Mouse (Mus musculus): ENCODE measurements at regions not wholly inside any gene's neighbourhood (a gene's known extent, or its start where the extent isn't known, plus 50 kb on each side); places are given as distances from the start of the nearest gene placed in this dataset.

- peaks cover 28% of the 10 kb centered on the region for H3K27me3 ChIP-seq (ENCODE audit: low read depth, poor library complexity, severe bottlenecking)
- 33% methylated on average over 6 of the region's 6 CpGs for WGBS
Measured at GRCm38 (mm10) chrX:143024325-143024971, 57.9 kb upstream of the Ammecr1 start.

GRCm38 (mm10) chrX:143030371-143031010, 64.0 kb upstream of the Ammecr1 start:
- Histone ChIP-seq H3K4me3 (no peak overlapping the region), H3K4me1 (no peaks in the 10 kb centered on the region), H3K27ac (no peak overlapping the region), H3K9me3 (replicated peaks) (no peaks in the 10 kb centered on the region), H3K36me3 (no peaks in the 10 kb centered on the region), H3K27me3 (ENCODE audit: low read depth, poor library complexity, severe bottlenecking) (peaks cover 68% of the 10 kb centered on the region)
- DNase-seq (ENCODE audit: low spot score) = no peak
- WGBS = 41% methylated on average over 10 of the region's 10 CpGs

More at GRCm38 (mm10) chrX:143024325-143024971, 57.9 kb upstream of the Ammecr1 start:
- no peaks in the 10 kb centered on the region for H3K9me3 ChIP-seq (replicated peaks)
- H3K4me1 ChIP-seq = no peaks in the 10 kb centered on the region
- H3K4me3 ChIP-seq = no peak overlapping the region
- no peak overlapping the region for H3K27ac ChIP-seq
- H3K36me3 ChIP-seq = no peaks in the 10 kb centered on the region
- no peak for DNase-seq (ENCODE audit: low spot score)

GRCm38 (mm10) chrX:143039878-143040277, 59.5 kb upstream of the Rtl9 start:
- H3K9me3 ChIP-seq (replicated peaks) = no peaks in the 10 kb centered on the region
- no peak for DNase-seq (ENCODE audit: low spot score)
- H3K4me1 ChIP-seq = no peaks in the 10 kb centered on the region
- no peak overlapping the region for H3K4me3 ChIP-seq
- WGBS = 77% methylated on average over 4 of the region's 4 CpGs
- H3K27me3 ChIP-seq (ENCODE audit: low read depth, poor library complexity, severe bottlenecking) = peaks cover 85% of the 10 kb centered on the region
- H3K36me3 ChIP-seq = no peaks in the 10 kb centered on the region
- H3K27ac ChIP-seq = no peak overlapping the region

- WGBS = 97% methylated on average over 4 of the region's 4 CpGs
- no peaks in the 10 kb centered on the region for H3K36me3 ChIP-seq
- DNase-seq (ENCODE audit: low spot score) = no peak
- H3K27me3 ChIP-seq (ENCODE audit: low read depth, poor library complexity, severe bottlenecking) = peaks cover 86% of the 10 kb centered on the region
- no peak overlapping the region for H3K27ac ChIP-seq
- H3K4me1 ChIP-seq = 0 out of 2 replicates have a peak, but pooled peaks cover 7% of the 10 kb centered on the region
- H3K4me3 ChIP-seq = no peak overlapping the region
- no peaks in the 10 kb centered on the region for H3K9me3 ChIP-seq (replicated peaks)
Measured at GRCm38 (mm10) chrX:143044296-143044695, 55.1 kb upstream of the Rtl9 start.

- Histone ChIP-seq H3K36me3 (no peaks in the 10 kb centered on the region), H3K4me1 (0 out of 2 replicates have a peak, but pooled peaks cover 7% of the 10 kb centered on the region), H3K9me3 (replicated peaks) (no peaks in the 10 kb centered on the region), H3K27me3 (ENCODE audit: low read depth, poor library complexity, severe bottlenecking) (peaks cover 81% of the 10 kb centered on the region), H3K4me3 (no peak overlapping the region), H3K27ac (no peak overlapping the region)
- no peak for DNase-seq (ENCODE audit: low spot score)
- 90% methylated on average over 8 of the region's 8 CpGs for WGBS
Measured at GRCm38 (mm10) chrX:143046293-143046692, 53.1 kb upstream of the Rtl9 start.
